Comparison of ENCODE assay signal across 7 mouse cellular contexts in genomic region chr13:78203348-78204061, GRCm38 (mm10). TPM values are rescaled to one million over a fixed set of nuclear protein-coding genes. Genes with fewer than 3 reads are reported as not detected.
DNase-seq lines count a peak whose midpoint lies in the region; ATAC-seq lines count a peak whose summit lies in the region.

No protein-coding gene starts in this region.

- H3K4me2 ChIP-seq in heart, embryonic 16.5 days (ENCODE audit: low read depth, low read length), result peak overlapping the region; percentile 99
- peak overlapping the region; percentile 77 for H3K4me2 ChIP-seq in midbrain, embryonic 12.5 days (replicated peaks)

- intact Hi-C loops in left cerebral cortex, postnatal 14 days (cut with DNase I), result loop anchor here (2.0 to 10.0 kb wide), 7 partner anchors 224 to 1359 kb away; no protein-coding TSS in a partner anchor

- H3K9ac ChIP-seq in heart, embryonic 16.5 days (ENCODE audit: low read length), result peak overlapping the region; percentile 68
- H3K9ac ChIP-seq in midbrain, embryonic 12.5 days (replicated peaks), result peak overlapping the region; percentile 87

- peak; percentile 88 for DNase-seq in ES-CJ7 (ENCODE audit: low read depth, low spot score)
- DNase-seq in NIH3T3 (ENCODE audit: low read depth), result peak; percentile 94
- peak; percentile 86 for DNase-seq in embryo, embryonic 10.5 days (ENCODE audit: low spot score)
- peak; percentile 67 to 76 for DNase-seq in left cerebral cortex, postnatal 14 days (ENCODE audit: low spot score in 2 of 2)
- DNase-seq in yolk sac, embryonic 10.5 days (ENCODE audit: low spot score), result no peak

- peaks cover 3% of the 10 kb centered on the region; the same call in 1 of the 2 replicates for H3K4me1 ChIP-seq in heart, embryonic 16.5 days (ENCODE audit: control insufficient read depth, insufficient read depth, low read length)
- peaks cover 36% of the 10 kb centered on the region for H3K4me1 ChIP-seq in midbrain, embryonic 12.5 days

- peak; percentile 14; the same call in 1 of the 2 replicates for ATAC-seq in heart, embryonic 16.5 days (replicated peaks; ENCODE audit: extremely low read depth, insufficient read depth, low FRiP score)
- peak; percentile 53 for ATAC-seq in midbrain, embryonic 12.5 days (ENCODE audit: low FRiP score, low read depth)

- peak overlapping the region; percentile 63 for H3K4me3 ChIP-seq in heart, embryonic 16.5 days (ENCODE audit: low read length)
- H3K4me3 ChIP-seq in midbrain, embryonic 12.5 days, result peak overlapping the region; percentile 93

- H3K27ac ChIP-seq in heart, embryonic 16.5 days (ENCODE audit: low read length), result peak overlapping the region; percentile 38
- peak overlapping the region; percentile 100 for H3K27ac ChIP-seq in midbrain, embryonic 12.5 days (replicated peaks)

- under 1% methylated on average over 34 of the region's 37 CpGs for WGBS in heart, embryonic 16.5 days
- WGBS in midbrain, embryonic 12.5 days, result under 1% methylated on average over 34 of the region's 37 CpGs

- H3K36me3 ChIP-seq in heart, embryonic 16.5 days (ENCODE audit: control insufficient read depth, insufficient read depth), result no peaks in the 10 kb centered on the region
- no peaks in the 10 kb centered on the region for H3K36me3 ChIP-seq in midbrain, embryonic 12.5 days

- H3K27me3 ChIP-seq in heart, embryonic 16.5 days (ENCODE audit: control insufficient read depth, insufficient read depth, low read length), result peaks cover 18% of the 10 kb centered on the region
- H3K27me3 ChIP-seq in midbrain, embryonic 12.5 days, result 0 out of 2 replicates have a peak, but pooled peaks cover 3% of the 10 kb centered on the region

- H3K9me3 ChIP-seq in heart, embryonic 16.5 days (replicated peaks; ENCODE audit: control insufficient read depth, low read length), result no peaks in the 10 kb centered on the region
- H3K9me3 ChIP-seq in midbrain, embryonic 12.5 days, result no peaks in the 10 kb centered on the region

RNA-seq across cellular contexts. Expression of gene Nr2f1, which starts 3.9 kb away (rescaled TPM):
- 2.3 and 2.8 TPM in 2 replicates for polyA plus RNA-seq in heart, embryonic 16.5 days (2015; fragmentation: Nextera tagmentation; extraction: Ambion mirVana)
- total RNA-seq in left cerebral cortex, postnatal 14 days (2021), result 100 to 1,000 TPM; 133 to 142 TPM
- 62.3 and 84.1 TPM in 2 replicates for polyA plus RNA-seq in midbrain, embryonic 12.5 days (2016; fragmentation: Nextera tagmentation; extraction: Ambion mirVana)

Comparison
In these comparisons a context has a peak if more than half of its experiments do, and no peak if none do; other contexts are left out.
1. RNA of gene Nr2f1, which starts 3.9 kb away (polyA plus RNA-seq): 62.3 to 84.1 TPM in midbrain, embryonic 12.5 days; 2.3 to 2.8 TPM in heart, embryonic 16.5 days; every median in the first group is over 10 times any median in the second.